Mouse (Mus musculus) heart, embryonic 11.5 days (tissue): Measurements from ENCODE around the gene Coa5. TPM values are rescaled to one million over a fixed set of nuclear protein-coding genes. Genes with fewer than 3 reads are reported as not detected.

Source experiments
- ATAC-seq: fragments of 200-750 bp; cut with Nextera tagmentation; replicated peaks from 2 replicates; pipeline ENCODE4 v1.8.0; 2017; ENCODE audit warnings: moderate library complexity; ENCODE audit not compliant: insufficient number of reproducible peaks, low FRiP score, low TSS enrichment
- H3K27ac ChIP-seq: fragments of 300-500 bp; sonication (generic); 2 replicates; pipeline ENCODE4 v1.5.1; 2014; ENCODE audit warnings: mild to moderate bottlenecking, low read depth, low read length
- H3K27me3 ChIP-seq: fragments of 300-500 bp; sonication (generic); 2 replicates; pipeline ENCODE4 v1.6.1; 2014; ENCODE audit warnings: mild to moderate bottlenecking, low read length, mixed read lengths; ENCODE audit not compliant: control insufficient read depth, insufficient read depth
- H3K36me3 ChIP-seq: fragments of 300-500 bp; sonication (generic); 2 replicates; pipeline ENCODE4 v1.6.1; 2014; ENCODE audit warnings: mild to moderate bottlenecking, low read length, moderate library complexity, mixed read lengths; ENCODE audit not compliant: control insufficient read depth, insufficient read depth
- H3K4me1 ChIP-seq: fragments of 300-500 bp; sonication (generic); 2 replicates; pipeline ENCODE4 v1.6.1; 2014; ENCODE audit warnings: low read length; ENCODE audit not compliant: control insufficient read depth, insufficient read depth
- H3K4me2 ChIP-seq: fragments of 300-500 bp; sonication (generic); 2 replicates; pipeline ENCODE4 v1.6.1; 2014; ENCODE audit warnings: mild to moderate bottlenecking, moderate library complexity
- H3K4me3 ChIP-seq: fragments of 300-500 bp; sonication (generic); 2 replicates; pipeline ENCODE4 v1.5.1; 2014; ENCODE audit warnings: low read depth, low read length
- H3K9ac ChIP-seq: fragments of 300-500 bp; sonication (generic); 2 replicates; pipeline ENCODE4 v1.6.1; 2014; ENCODE audit warnings: mild to moderate bottlenecking, low read depth, low read length, moderate library complexity
- H3K9me3 ChIP-seq: fragments of 300-500 bp; sonication (generic); replicated peaks from 2 replicates; pipeline ENCODE4 v1.6.1; 2016; ENCODE audit warnings: low read length; ENCODE audit not compliant: control insufficient read depth
- WGBS: fragments of 180-500 bp; shearing (Covaris S2); extraction: QIAGEN DNeasy Blood & Tissue Kit; methylation state at CpG from one replicate; pipeline ENCODE4 v1.1.7; 2014; ENCODE audit not compliant: insufficient replicate concordance; 5-methylcytosine and 5-hydroxymethylcytosine counted together
- polyA plus RNA-seq: library from polyadenylated mRNA; unstranded; fragments of >200 nt; fragmentation: Nextera tagmentation; extraction: Ambion mirVana; gene quantifications from 2 replicates; pipeline ENCODE4 v1.2.1, GENCODE M21; 2014

The Coa5 gene
- polyA plus RNA-seq, 1 experiment from 2014 or later = 84.2 TPM

DNA sequence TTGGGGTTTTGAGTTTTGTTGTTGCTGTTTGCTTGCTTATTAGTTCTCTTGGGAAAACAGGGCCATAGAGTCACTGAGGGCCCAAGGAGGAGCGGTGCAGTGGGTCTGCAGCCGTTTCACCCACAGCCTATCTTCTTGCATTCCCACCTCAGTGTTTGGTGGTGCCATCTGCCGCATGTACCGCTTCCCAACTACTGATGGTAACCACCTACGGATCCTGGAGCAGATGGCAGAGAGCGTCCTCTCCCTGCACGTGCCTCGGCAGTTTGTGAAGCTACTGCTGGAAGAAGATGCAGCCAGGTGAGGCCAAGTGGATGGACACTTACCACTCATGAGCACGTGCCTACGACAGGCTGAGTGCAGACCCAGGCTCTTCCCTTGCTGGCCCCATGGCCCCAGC, 61.8 kb downstream of the Coa5 start:
- WGBS = 92% methylated on average over 10 of the region's 10 CpGs
- Histone ChIP-seq H3K4me2 (no peak overlapping the region), H3K27me3 (no peaks in the 10 kb centered on the region), H3K27ac (no peak overlapping the region), H3K36me3 (no peaks in the 10 kb centered on the region; the same call in 1 of the 2 replicates), H3K4me3 (no peak overlapping the region), H3K4me1 (peaks cover 4% of the 10 kb centered on the region; the same call in 1 of the 2 replicates), H3K9me3 (no peaks in the 10 kb centered on the region), H3K9ac (no peak overlapping the region)
- ATAC-seq = no peak

Other genes with a start within 250 kb of the Coa5 start
- gene Cnga3, start 215.7 kb downstream of the Coa5 start, polyA plus RNA-seq = not detected in 2 replicates
- 12.7 and 13.3 TPM in 2 replicates for gene Inpp4a, start 130.2 kb downstream of the Coa5 start, polyA plus RNA-seq
- 82.5 and 88.1 TPM in 2 replicates for gene Unc50, start within 50 bp of the Coa5 start, polyA plus RNA-seq
- gene Mgat4a, start 110.9 kb upstream of the Coa5 start, polyA plus RNA-seq = 3.0 and 3.3 TPM in 2 replicates